Mouse (Mus musculus) embryonic facial prominence, embryonic 15.5 days (tissue): ENCODE measurements around the gene Gm27029. TPM values are rescaled to one million over a fixed set of nuclear protein-coding genes. Genes with fewer than 3 reads are reported as not detected.
"Not testable (repeated sequence)": the region's sequence is repeated elsewhere in the genome, so short reads cannot be mapped to it uniquely, and the experiment has no call there.

ENCODE experiments used
- ATAC-seq: fragments of 200-750 bp; cut with Nextera tagmentation; 2 replicates; pipeline ENCODE4 v1.8.0; 2017; ENCODE audit warnings: low read depth, moderate TSS enrichment; ENCODE audit not compliant: insufficient number of reproducible peaks, low FRiP score, low TSS enrichment
- H3K27ac ChIP-seq: fragments of 300-500 bp; sonication (generic); replicated peaks from 2 replicates; pipeline ENCODE4 v1.5.1; 2015; ENCODE audit warnings: mild to moderate bottlenecking, inconsistent platforms
- H3K27me3 ChIP-seq: fragments of 300-500 bp; sonication (generic); 2 replicates; pipeline ENCODE4 v1.6.1; 2015; ENCODE audit warnings: inconsistent platforms
- H3K36me3 ChIP-seq: fragments of 300-500 bp; sonication (generic); 2 replicates; pipeline ENCODE4 v1.6.1; 2015; ENCODE audit warnings: mild to moderate bottlenecking, inconsistent platforms
- H3K4me1 ChIP-seq: fragments of 300-500 bp; sonication (generic); 2 replicates; pipeline ENCODE4 v1.6.1; 2015; ENCODE audit warnings: inconsistent platforms
- H3K4me2 ChIP-seq: fragments of 300-500 bp; sonication (generic); replicated peaks from 2 replicates; pipeline ENCODE4 v1.6.1; 2015; ENCODE audit warnings: mild to moderate bottlenecking, inconsistent platforms
- H3K4me3 ChIP-seq: fragments of 300-500 bp; sonication (generic); replicated peaks from 2 replicates; pipeline ENCODE4 v1.5.1; 2015; ENCODE audit warnings: mild to moderate bottlenecking, inconsistent platforms
- H3K9ac ChIP-seq: fragments of 300-500 bp; sonication (generic); 2 replicates; pipeline ENCODE4 v1.6.1; 2015; ENCODE audit warnings: inconsistent platforms
- H3K9me3 ChIP-seq: fragments of 300-500 bp; sonication (generic); replicated peaks from 2 replicates; pipeline ENCODE4 v1.6.1; 2016; ENCODE audit warnings: inconsistent platforms
- WGBS: fragments of 180-500 bp; shearing (Covaris S2); methylation state at CpG from one replicate; pipeline ENCODE4 v1.1.7; 2015; 5-methylcytosine and 5-hydroxymethylcytosine counted together
- polyA plus RNA-seq: library from polyadenylated mRNA; unstranded; fragments of >200 nt; fragmentation: Nextera tagmentation; extraction: Ambion mirVana; gene quantifications from 2 replicates; pipeline ENCODE4 v1.2.1, GENCODE M21; 2015

Gm27029 gene
- polyA plus RNA-seq: 9.7 and 11.4 TPM in 2 replicates

DNA sequence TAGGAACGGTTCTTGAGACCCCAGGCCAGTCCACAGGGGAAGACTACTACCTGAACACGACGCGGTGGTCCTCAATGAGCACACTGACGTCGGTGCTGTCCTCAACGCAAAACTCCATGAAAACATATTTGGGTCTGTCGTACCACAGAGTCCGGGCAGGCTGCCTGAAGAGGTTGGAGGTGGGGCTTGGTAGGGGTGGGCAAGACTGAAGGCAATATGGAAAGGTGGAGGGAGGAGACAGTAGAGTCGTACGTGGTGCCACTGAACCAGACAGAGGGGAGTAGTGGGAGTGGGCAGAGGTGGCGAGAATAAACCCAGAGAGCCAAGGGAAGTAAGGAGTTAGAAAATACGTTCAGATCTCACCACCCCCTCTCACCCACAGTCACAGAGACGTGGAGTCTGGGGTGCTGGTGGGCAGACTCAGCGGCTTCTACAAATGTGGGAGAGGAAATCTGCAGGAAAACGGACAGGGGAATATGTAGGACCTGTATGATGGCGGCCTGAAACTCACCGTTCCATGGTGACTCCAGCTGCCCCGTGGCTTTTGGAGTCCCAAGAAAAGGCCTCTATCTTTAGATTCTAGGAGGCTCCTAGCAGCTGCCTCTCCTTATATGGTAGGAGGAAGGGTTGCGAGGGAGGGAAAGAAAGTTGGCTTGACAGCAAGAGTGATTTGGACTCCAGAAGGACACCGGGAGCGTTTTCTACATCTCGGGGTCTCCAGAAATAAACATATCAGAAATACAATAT is at the start of gene Gm27029:
Gene Gm27029, minus strand, starts transcription at position 692 of the 747 bp plus-strand sequence.
- H3K9me3 ChIP-seq: no peaks in the 10 kb centered on the region
- peak within 1 kb of the TSS; percentile 90 for H3K4me2 ChIP-seq
- peak within 1 kb of the TSS; percentile 72 for H3K9ac ChIP-seq
- peak; percentile 64 for ATAC-seq
- H3K27ac ChIP-seq: peak within 1 kb of the TSS; percentile 90
- no peaks in the 10 kb centered on the region; the same call in 1 of the 2 replicates for H3K36me3 ChIP-seq
- H3K27me3 ChIP-seq: no peaks in the 10 kb centered on the region
- 4% methylated on average over 23 of the region's 23 CpGs for WGBS
- peaks cover 30% of the 10 kb centered on the region for H3K4me1 ChIP-seq
- H3K4me3 ChIP-seq: peak within 1 kb of the TSS; percentile 89

DNA sequence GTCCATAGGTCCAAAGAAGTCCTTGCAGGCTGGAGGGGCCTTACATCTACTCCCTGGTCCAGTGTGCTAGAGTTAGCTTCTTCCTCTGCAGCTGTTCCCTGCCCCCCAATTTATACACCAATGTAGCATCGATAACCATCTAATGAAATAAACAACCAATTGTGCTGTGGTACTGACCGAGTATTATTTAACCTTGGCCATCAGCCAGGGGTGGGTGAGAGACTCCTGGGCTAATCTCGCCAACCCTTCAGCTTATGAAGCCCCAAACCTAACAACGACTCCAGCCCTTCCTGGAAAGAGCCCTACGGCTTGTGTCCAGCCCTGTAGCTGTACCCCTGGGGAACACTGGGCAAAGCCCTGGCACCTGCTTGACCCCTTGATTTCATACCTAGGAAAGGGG is 49.7 kb upstream of the Gm27029 start:
- no peak overlapping the region for H3K9ac ChIP-seq
- H3K4me3 ChIP-seq: no peak overlapping the region
- no peaks in the 10 kb centered on the region for H3K9me3 ChIP-seq
- no peak for ATAC-seq
- 76% methylated on average over 5 of the region's 5 CpGs for whole genome bisulfite sequencing
- no peak overlapping the region for H3K4me2 ChIP-seq
- H3K4me1 ChIP-seq: 0 out of 2 replicates have a peak, but pooled peaks cover 4% of the 10 kb centered on the region
- no peak overlapping the region for H3K27ac ChIP-seq
- H3K27me3 ChIP-seq: no peaks in the 10 kb centered on the region
- H3K36me3 ChIP-seq: no peaks in the 10 kb centered on the region

DNA sequence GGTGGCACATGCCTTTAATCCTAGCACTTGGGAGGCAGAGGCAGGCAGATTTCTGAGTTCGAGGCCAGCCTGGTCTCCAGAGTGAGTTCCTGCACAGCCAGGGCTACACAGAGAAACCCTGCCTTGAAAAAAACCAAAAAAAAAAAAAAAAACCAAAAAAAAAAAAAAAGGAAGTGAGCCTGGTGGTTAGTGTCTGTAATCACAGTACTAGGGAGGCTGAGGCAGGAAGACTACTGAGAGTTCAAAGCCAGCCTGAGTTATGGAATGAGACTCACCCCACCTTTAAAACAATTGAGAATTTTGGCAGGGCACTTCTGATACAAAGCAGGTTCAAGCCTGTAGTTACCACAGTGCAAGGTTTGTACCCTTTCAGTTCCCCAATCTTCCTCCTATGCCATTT is 49.1 kb upstream of the Gm27029 start:
- H3K4me1 ChIP-seq, H3K27ac ChIP-seq, H3K36me3 ChIP-seq, H3K4me2 ChIP-seq, H3K4me3 ChIP-seq, H3K9ac ChIP-seq, ATAC-seq, H3K9me3 ChIP-seq, H3K27me3 ChIP-seq: not testable (repeated sequence)
- 61% methylated on average over 1 of the region's 1 CpGs for WGBS

DNA sequence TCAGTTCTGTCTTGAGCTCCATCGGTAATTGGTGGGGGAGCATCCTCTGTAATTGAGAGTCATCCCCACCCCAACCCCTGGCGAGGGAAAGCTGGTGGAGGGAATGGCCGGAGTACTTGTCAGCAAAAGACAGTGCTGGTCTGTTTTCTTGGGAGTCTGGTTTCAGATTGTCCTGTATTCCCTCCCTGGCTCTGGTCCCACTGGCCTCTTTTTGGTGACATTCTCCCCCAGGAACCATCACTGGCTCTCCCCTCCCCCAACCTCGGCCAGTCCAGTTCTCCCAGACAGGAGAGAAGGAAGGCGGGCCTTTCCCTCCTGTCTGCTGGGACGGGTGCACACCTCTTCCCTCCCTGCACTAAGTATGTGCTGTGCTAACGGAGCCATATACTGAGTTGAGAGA is 47.7 kb upstream of the Gm27029 start:
- peaks cover 14% of the 10 kb centered on the region for H3K4me1 ChIP-seq
- H3K4me3 ChIP-seq: no peak overlapping the region
- no peak for ATAC-seq
- H3K36me3 ChIP-seq: no peaks in the 10 kb centered on the region
- no peaks in the 10 kb centered on the region for H3K27me3 ChIP-seq
- H3K27ac ChIP-seq: no peak overlapping the region
- no peaks in the 10 kb centered on the region for H3K9me3 ChIP-seq
- no peak overlapping the region for H3K4me2 ChIP-seq
- no peak overlapping the region for H3K9ac ChIP-seq
- 39% methylated on average over 7 of the region's 7 CpGs for WGBS

DNA sequence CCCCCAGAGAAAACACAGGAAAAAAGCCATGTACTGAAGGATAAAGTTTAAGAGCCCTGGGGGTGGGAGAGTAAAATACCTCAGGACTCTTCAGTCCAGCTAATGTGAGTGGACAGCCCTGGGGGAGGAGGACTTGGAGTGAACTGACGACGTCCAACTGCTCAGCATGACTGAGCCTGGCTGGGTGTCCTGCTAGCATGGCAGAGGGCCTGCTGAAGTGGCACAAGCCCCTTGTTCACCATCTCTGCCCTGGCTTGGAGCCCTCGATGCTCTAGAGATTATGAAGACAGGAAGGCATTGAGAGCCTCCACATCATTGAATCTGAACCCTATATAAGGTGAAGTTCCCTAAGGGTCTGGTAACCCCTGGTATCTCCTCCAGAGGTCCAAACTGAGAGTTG is 47.3 kb upstream of the Gm27029 start:
- Histone ChIP-seq H3K27me3 (no peaks in the 10 kb centered on the region), H3K36me3 (no peaks in the 10 kb centered on the region), H3K27ac (no peak overlapping the region), H3K4me1 (peaks cover 18% of the 10 kb centered on the region), H3K9ac (no peak overlapping the region), H3K9me3 (no peaks in the 10 kb centered on the region), H3K4me3 (no peak overlapping the region), H3K4me2 (no peak overlapping the region)
- WGBS: 46% methylated on average over 3 of the region's 3 CpGs
- ATAC-seq: no peak

DNA sequence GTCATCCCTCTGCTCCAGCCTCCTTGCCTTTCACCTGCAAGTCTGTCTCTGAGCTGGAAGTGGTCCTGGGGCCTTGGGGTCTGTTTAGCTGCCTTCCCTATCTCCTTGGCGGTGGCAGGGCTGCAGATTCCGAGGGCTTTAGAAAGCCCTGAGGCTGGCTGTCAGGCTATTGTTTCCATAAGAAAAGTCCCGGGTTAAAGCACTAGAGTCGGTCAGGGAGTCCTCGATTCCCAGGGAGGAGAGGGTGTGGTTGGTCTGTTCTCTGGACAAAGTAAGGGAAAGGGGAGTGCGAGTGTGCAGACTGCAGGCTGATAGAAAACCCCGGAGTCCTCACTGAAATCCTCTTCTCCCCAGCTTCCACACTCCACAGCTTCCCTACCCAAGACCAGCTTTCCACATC is 45.6 kb upstream of the Gm27029 start:
- Histone ChIP-seq H3K9ac (no peak overlapping the region), H3K27me3 (no peaks in the 10 kb centered on the region), H3K9me3 (no peaks in the 10 kb centered on the region), H3K36me3 (no peaks in the 10 kb centered on the region), H3K4me3 (no peak overlapping the region), H3K27ac (no peak overlapping the region), H3K4me1 (peaks cover 25% of the 10 kb centered on the region), H3K4me2 (no peak overlapping the region)
- 31% methylated on average over 7 of the region's 7 CpGs for WGBS
- ATAC-seq: no peak

DNA sequence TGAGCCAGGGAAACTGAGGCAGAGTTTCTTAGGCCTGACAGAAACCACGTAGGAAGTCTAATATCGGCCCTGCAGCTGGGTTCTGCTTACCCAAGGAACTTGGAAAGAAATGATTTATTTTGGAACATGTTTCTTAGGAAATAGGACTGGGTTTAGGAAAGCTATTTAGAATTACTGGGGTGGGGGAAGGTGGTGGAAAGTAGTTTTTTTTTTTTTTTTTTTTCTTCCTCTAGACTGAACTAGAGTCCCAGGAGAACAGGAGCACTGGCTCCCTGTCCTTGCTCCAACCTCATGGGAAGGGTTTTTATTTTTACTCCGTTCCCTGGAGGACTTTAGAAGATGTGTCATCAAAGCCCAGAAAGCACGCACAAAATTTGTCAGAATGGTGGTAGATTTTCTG is 44.6 kb upstream of the Gm27029 start:
- no peak for ATAC-seq
- 57% methylated on average over 4 of the region's 4 CpGs for WGBS

DNA sequence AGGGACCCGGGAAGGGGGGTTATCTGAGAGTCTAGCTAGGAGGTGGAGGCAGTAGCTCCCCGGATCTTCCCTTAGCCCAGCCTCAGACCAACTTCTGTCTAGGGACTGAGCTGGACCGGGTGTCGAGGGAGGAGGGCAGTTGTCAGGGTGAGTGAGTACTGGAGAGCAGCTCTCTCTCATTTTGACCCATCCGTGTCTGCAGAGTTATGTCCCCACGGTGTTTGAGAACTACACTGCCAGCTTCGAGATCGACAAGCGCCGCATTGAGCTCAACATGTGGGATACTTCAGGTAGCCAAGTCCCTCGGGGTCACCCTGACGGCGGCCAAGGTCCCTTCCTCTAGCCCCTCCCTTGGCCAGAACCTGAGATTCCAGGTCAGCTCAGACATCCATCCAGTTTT is 44.1 kb upstream of the Gm27029 start:
- Histone ChIP-seq H3K4me3 (peak overlapping the region; percentile 72), H3K9me3 (no peaks in the 10 kb centered on the region), H3K9ac (peak overlapping the region; percentile 64), H3K27me3 (no peaks in the 10 kb centered on the region), H3K4me2 (peak overlapping the region; percentile 97), H3K36me3 (no peaks in the 10 kb centered on the region), H3K4me1 (peaks cover 39% of the 10 kb centered on the region), H3K27ac (no peak overlapping the region)
- WGBS: 3% methylated on average over 13 of the region's 13 CpGs
- no peak for ATAC-seq

More for the DNA sequence above, 44.6 kb upstream of the Gm27029 start:
- Histone ChIP-seq H3K9ac (no peak overlapping the region), H3K4me2 (peak overlapping the region; percentile 97), H3K27me3 (no peaks in the 10 kb centered on the region), H3K27ac (no peak overlapping the region), H3K4me3 (peak overlapping the region; percentile 72), H3K4me1 (peaks cover 35% of the 10 kb centered on the region), H3K36me3 (no peaks in the 10 kb centered on the region), H3K9me3 (no peaks in the 10 kb centered on the region)

DNA sequence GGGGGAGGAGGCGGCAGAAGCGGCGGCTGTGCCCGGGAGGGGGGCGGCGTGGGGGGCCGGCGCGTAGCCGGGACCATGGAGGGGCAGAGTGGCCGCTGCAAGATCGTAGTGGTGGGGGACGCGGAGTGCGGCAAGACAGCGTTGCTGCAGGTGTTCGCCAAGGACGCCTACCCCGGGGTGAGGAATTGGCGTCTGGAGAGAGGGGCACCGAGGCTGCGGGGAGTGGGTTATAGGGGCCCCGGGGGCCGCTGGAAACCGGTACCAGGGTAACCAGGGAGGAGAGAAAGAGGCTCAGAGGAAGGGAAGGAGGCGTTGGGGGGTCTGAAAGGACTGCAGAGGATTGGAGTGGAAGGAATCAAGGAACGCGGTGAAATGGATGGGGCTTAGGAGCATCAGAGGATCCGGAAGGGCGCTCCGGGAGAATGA is 43.7 kb upstream of the Gm27029 start:
- Histone ChIP-seq H3K27ac (peak overlapping the region; percentile 48; the same call in 1 of the 2 replicates), H3K9me3 (no peaks in the 10 kb centered on the region), H3K36me3 (no peaks in the 10 kb centered on the region), H3K4me2 (peak overlapping the region; percentile 97), H3K27me3 (no peaks in the 10 kb centered on the region), H3K9ac (peak overlapping the region; percentile 64), H3K4me1 (peaks cover 42% of the 10 kb centered on the region), H3K4me3 (peak overlapping the region; percentile 72)
- peak; percentile 6; the same call in 1 of the 2 replicates for ATAC-seq
- WGBS: 1% methylated on average over 28 of the region's 31 CpGs

DNA sequence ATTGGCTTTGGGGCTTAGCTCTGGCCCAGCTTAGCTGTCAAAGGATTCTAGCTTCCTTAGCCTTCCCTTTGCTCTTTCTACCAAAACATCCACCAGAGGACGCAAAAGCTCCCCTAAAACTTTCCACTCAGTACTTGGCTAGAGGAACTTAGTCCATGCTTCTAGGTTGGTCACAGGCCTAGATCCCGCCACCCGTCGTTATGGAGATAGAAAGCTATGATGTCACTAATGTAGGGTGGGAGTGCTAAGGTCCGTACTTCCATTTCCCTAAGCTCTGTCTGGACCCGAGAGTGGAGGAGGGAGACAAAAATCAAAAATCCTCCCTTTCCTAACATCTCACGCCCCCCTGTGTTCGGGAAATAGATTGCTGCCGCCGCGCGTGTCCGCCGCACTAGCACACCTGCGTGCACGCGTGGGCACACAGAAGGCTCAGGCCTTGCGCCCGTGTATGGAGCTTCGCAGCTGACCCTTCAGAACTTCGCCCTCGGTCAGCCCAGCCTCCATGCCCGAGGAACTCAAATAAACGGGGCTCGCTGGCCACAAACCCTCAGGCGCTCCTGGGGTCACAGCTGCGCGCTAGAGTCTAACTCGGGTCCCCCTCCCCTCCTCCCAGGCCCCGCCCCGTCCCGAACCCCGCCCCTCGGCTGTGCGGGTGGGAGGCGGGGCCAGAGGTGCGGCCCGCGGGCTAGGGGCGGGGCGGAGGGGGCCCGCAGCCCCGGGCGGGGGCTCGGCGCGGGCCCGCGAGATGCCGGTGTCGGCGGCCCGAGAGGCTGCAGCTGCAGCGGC is 43.1 kb upstream of the Gm27029 start:
- peak; percentile 85 for ATAC-seq
- peak overlapping the region; percentile 48; the same call in 1 of the 2 replicates for H3K27ac ChIP-seq
- H3K4me3 ChIP-seq: peak overlapping the region; percentile 72
- H3K4me2 ChIP-seq: peak overlapping the region; percentile 97
- WGBS: under 1% methylated on average over 54 of the region's 54 CpGs
- H3K9me3 ChIP-seq: no peaks in the 10 kb centered on the region
- 0 out of 2 replicates have a peak, but pooled peaks cover 2% of the 10 kb centered on the region for H3K36me3 ChIP-seq
- H3K4me1 ChIP-seq: peaks cover 48% of the 10 kb centered on the region
- H3K9ac ChIP-seq: peak overlapping the region; percentile 64
- H3K27me3 ChIP-seq: no peaks in the 10 kb centered on the region

DNA sequence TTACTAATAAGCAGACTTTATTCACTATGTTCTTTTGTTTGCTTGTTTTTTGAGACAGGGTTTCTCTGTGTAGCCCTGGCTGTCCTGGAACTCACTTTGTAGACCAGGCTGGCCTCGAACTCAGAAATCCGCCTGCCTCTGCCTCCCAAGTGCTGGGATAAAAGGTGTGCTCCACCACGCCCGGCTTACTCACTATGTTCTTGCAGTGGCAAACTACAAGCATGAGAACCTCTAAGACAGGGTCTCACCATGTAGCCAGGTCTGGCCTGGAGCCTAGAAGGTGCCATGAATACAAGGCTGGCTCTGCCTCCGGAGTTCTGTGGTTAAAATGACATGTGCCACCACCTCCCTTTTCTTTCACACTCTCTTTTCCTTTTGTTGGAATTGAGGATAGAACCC is 42.0 kb upstream of the Gm27029 start:
- Histone ChIP-seq H3K4me3 (peak overlapping the region; percentile 87), H3K4me1 (peaks cover 51% of the 10 kb centered on the region), H3K36me3 (peaks cover 13% of the 10 kb centered on the region), H3K4me2 (peak overlapping the region; percentile 84)
- 59% methylated on average over 5 of the region's 5 CpGs for WGBS
- H3K27ac ChIP-seq, ATAC-seq, H3K9me3 ChIP-seq, H3K27me3 ChIP-seq, H3K9ac ChIP-seq: not testable (repeated sequence)
